Mouse (Mus musculus) layer of hippocampus, adult 6 months (tissue): Measurements from ENCODE around the gene Dcaf6. TPM values are rescaled to one million over a fixed set of nuclear protein-coding genes. Genes with fewer than 3 reads are reported as not detected.

ENCODE experiments used
- long read RNA-seq, 2 experiments: library from polyadenylated mRNA; unstranded; transcript quantifications; one replicate each; pipeline ENCODE4 v2.0.0; 2019 to 2020
- polyA plus RNA-seq: library from polyadenylated mRNA; unstranded; fragments of <200 nt; fragmentation: Nextera tagmentation; gene quantifications from 2 replicates; pipeline ENCODE4 v1.2.3, GENCODE M21; 2021

The Dcaf6 gene
- 16.2 and 19.6 TPM in 2 replicates for polyA plus RNA-seq
- long read RNA-seq, experiment 1, full-length matches to known transcripts, result 2 of 52 reads
- long read RNA-seq, experiment 1, partial matches to known transcripts, result 44 of 52 reads
- long read RNA-seq, experiment 1, other reads (novel, unspliced or antisense), result 6 of 52 reads
- long read RNA-seq, experiment 2, full-length matches to known transcripts, result 28 of 60 reads
- long read RNA-seq, experiment 2, partial matches to known transcripts, result 9 of 60 reads
- long read RNA-seq, experiment 2, other reads (novel, unspliced or antisense), result 23 of 60 reads

DNA sequence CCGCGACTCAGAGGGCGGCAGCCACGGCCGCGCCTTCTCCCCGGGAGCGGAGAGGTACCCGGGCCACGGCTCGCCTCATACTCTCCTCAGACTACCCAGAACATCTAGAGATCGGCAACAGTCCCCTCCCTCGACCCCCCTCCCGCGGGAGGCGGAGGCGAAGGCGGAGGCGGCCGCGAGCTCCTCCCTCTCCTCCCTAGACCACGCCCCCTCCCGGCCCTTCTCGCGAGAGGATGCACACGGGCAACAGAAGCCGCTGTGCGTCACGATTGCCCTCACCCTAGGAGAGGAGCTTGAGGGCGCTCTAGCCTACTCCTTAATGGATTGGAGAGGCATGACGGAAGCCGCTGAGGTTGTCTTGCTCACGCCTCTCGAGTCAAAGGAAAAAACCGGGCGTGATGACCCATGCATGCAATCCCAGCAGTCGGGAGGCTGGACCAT, at the start of gene Dcaf6, which contains the start of gene Mpc2:
Gene Dcaf6, minus strand, starts transcription at position 116 of the 441 bp plus-strand sequence.
Gene Mpc2, plus strand, starts transcription at position 278 of the 441 bp plus-strand sequence.

DNA sequence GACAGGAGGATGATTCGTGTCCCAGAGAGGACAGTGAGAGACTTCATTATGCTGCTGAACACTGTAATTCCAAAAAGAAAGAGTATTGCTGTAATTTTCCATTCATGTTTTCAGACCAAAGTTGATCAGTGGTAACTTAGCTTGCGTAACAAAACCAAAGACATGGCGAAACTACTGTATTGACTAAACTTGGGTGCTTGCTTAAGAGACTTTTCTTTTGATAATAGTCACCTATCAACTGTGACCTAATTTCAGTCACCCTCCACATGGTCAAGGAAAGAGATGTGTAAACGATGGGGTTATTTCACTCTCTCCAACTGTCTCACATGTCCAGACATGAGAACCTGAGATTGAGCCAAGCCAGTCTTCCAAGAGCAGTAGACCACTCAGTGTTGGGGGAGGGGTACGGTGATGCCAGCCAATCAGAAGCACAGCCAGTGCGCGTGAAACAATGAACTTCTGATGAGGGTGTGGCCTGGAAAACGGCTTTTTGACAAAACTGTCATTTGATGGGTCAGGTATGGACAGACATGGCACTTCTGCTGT, 24.5 kb upstream of the Dcaf6 start, which contains the start of gene Adcy10:
Gene Adcy10, plus strand, starts transcription at position 496 of the 546 bp plus-strand sequence.

DNA sequence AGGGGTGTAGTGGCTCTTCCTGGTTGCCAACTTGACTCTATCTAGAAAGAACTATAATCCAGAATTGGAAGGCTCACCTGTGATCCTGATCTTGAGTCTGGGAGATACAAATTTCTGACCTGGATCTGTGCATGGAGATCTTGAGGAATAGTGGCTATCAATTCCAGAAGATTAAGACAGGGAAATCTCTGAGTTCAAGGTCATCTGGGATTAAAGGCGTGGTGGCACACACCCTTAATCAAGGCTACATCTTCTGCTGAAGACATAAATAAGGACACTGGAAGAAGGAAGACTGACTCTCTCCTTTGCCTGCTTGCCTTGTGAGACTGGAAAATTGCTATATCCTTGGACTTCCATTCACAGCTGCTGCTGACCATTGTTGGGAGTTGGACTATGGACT, 164.8 kb downstream of the Dcaf6 start, which contains the start of gene Gpr161:
Gene Gpr161, plus strand, starts transcription at position 301 of the 400 bp plus-strand sequence.

Other genes starting within 250 kb of the Dcaf6 start
- 100 and 101 TPM in 2 replicates for gene Tiprl, start 223.5 kb downstream of the Dcaf6 start, polyA plus RNA-seq
- gene Gpr161, start 164.7 kb downstream of the Dcaf6 start, polyA plus RNA-seq, result 1.3 and 1.4 TPM in 2 replicates
- 499 and 524 TPM in 2 replicates for gene Mpc2, start 162 bp upstream of the Dcaf6 start, polyA plus RNA-seq
- gene Adcy10, start 24.7 kb upstream of the Dcaf6 start, polyA plus RNA-seq, result 0.30 TPM in 1 of 2 replicates, not detected in the other
- 19.4 and 24.4 TPM in 2 replicates for gene Mpzl1, start 174.1 kb upstream of the Dcaf6 start, polyA plus RNA-seq
- 2.3 and 2.5 TPM in 2 replicates for gene Rcsd1, start 249.3 kb upstream of the Dcaf6 start, polyA plus RNA-seq